9 mouse cellular contexts compared by ENCODE assay signal in the genomic region with DNA sequence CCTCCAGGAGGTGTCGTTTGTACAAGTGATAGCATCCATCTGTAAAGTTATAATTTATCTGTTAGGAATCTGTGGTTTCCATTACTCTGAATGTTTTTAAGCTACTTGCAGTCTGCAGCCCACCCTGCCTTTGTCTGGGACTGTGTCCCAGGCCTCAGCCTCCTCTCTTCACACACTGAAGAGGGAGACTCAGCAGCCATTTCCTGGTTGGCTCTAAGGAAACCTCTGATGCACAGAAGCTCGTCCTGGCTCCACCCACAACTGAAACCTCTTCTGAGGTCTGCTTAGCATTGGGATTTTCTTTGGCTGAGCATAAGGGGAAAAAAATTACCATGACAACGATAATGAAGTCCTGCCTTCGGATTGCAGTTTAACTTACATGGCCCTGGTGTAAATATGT.
DNase-seq lines count a peak whose midpoint lies in the region; ATAC-seq and TF ChIP-seq lines count a peak whose summit lies in the region.
"Had no signal": no experiment of that assay in that cellular context is flagged by ENCODE, and none has a peak within 500 bp of the region (broad histone marks: within the 10 kb centered on the region; RNA-seq: fewer than 3 reads in every experiment).

No protein-coding gene starts in this region.

- no peaks in the 10 kb centered on the region for H3K27me3 ChIP-seq in embryonic facial prominence, embryonic 14.5 days (replicated peaks; ENCODE audit: control insufficient read depth, insufficient read depth, low read length)
- no peaks in the 10 kb centered on the region for H3K27me3 ChIP-seq in midbrain, embryonic 10.5 days (ENCODE audit: low read depth, poor library complexity, severe bottlenecking)

- TF ChIP-seq CTCF in layer of hippocampus, adult 2 months (conservative IDR thresholded peaks at IDR 0.05) = no peak

- H3K9ac ChIP-seq in embryonic facial prominence, embryonic 14.5 days (ENCODE audit: low read depth, low read length) = no peak overlapping the region

- H3K4me3 ChIP-seq in layer of hippocampus, adult 2 months = no peak overlapping the region
- H3K4me3 ChIP-seq in embryonic facial prominence, embryonic 14.5 days (ENCODE audit: low read depth, low read length) = no peak overlapping the region
- no peak overlapping the region for H3K4me3 ChIP-seq in midbrain, embryonic 10.5 days

- no peak overlapping the region for H3K4me2 ChIP-seq in embryonic facial prominence, embryonic 14.5 days (ENCODE audit: low read depth, low read length)

- 26% methylated on average over 4 of the region's 4 CpGs for WGBS in embryonic facial prominence, embryonic 14.5 days
- WGBS in midbrain, embryonic 10.5 days = 61% methylated on average over 4 of the region's 4 CpGs

- peaks cover 19% of the 10 kb centered on the region for H3K4me1 ChIP-seq in embryonic facial prominence, embryonic 14.5 days (ENCODE audit: control insufficient read depth, insufficient read depth, low read length)
- peaks cover 27% of the 10 kb centered on the region for H3K4me1 ChIP-seq in midbrain, embryonic 10.5 days

- H3K9me3 ChIP-seq in embryonic facial prominence, embryonic 14.5 days (ENCODE audit: control insufficient read depth, low read length) = no peaks in the 10 kb centered on the region
- H3K9me3 ChIP-seq in midbrain, embryonic 10.5 days (replicated peaks) = no peaks in the 10 kb centered on the region

- no peak for DNase-seq in layer of hippocampus, adult 2 months (ENCODE audit: low spot score in 2 of 2)
- DNase-seq in layer of hippocampus, adult 9-10 months (ENCODE audit: low spot score) = no peak
- DNase-seq in embryo, embryonic 11 days = peak; percentile 41
- peak; percentile 88 for DNase-seq in embryonic facial prominence, embryonic 14.5 days (ENCODE audit: low spot score)
- DNase-seq in midbrain, embryonic 10.5 days (ENCODE audit: low spot score) = no peak
- no peak for DNase-seq in urinary bladder, postnatal 25 days (ENCODE audit: low spot score)
- DNase-seq in left cerebral cortex, adult 18-20 months (ENCODE audit: low spot score in 2 of 2) = no peak
- DNase-seq: adrenal gland, postnatal 25 days; heart, adult 18-20 months had no signal

- H3K27ac ChIP-seq in layer of hippocampus, adult 2 months = peak overlapping the region; percentile 3; the same call in 1 of the 2 replicates
- H3K27ac ChIP-seq in embryonic facial prominence, embryonic 14.5 days (replicated peaks; ENCODE audit: low read depth, low read length) = no peak overlapping the region
- peak overlapping the region; percentile 6; the same call in 1 of the 2 replicates for H3K27ac ChIP-seq in midbrain, embryonic 10.5 days (replicated peaks)

- peak; percentile 78 for ATAC-seq in embryonic facial prominence, embryonic 14.5 days (ENCODE audit: low read depth)

- H3K36me3 ChIP-seq in embryonic facial prominence, embryonic 14.5 days (ENCODE audit: control insufficient read depth, insufficient read depth, low read length) = no peaks in the 10 kb centered on the region
- H3K36me3 ChIP-seq in midbrain, embryonic 10.5 days = no peaks in the 10 kb centered on the region

Comparison
In these comparisons a context has a peak if more than half of its experiments do, and no peak if none do; other contexts are left out.
1. DNase-seq: peak in embryo, embryonic 11 days (single experiment) and embryonic facial prominence, embryonic 14.5 days (single experiment); none in layer of hippocampus, adult 2 months (0 of 2), layer of hippocampus, adult 9-10 months (single experiment), midbrain, embryonic 10.5 days (single experiment), urinary bladder, postnatal 25 days (single experiment) and left cerebral cortex, adult 18-20 months (0 of 2).